Mouse (Mus musculus): ENCODE data around the gene Spen. TPM values are rescaled to one million over a fixed set of nuclear protein-coding genes. Genes with fewer than 3 reads are reported as not detected.

Gene Spen
- polyA plus RNA-seq, 1 experiment: 25.6 TPM

- TF ChIP-seq TAL1 (IDR thresholded peaks at IDR 0.05; ENCODE audit: low read length) (no peak), GATA1 (IDR thresholded peaks at IDR 0.05; ENCODE audit: low read length) (no peak)
- Histone ChIP-seq H3K36me3 (ENCODE audit: control insufficient read depth) (peaks cover 49% of the 10 kb centered on the region), H3K4me3 (replicated peaks) (no peak overlapping the region), H3K9me3 (ENCODE audit: control insufficient read depth, low read length) (peaks cover 12% of the 10 kb centered on the region), H3K27me3 (ENCODE audit: control insufficient read depth) (no peaks in the 10 kb centered on the region), H3K4me1 (ENCODE audit: control insufficient read depth) (peaks cover 18% of the 10 kb centered on the region)
Observed at GRCm38 (mm10) chr4:141502723-141503122, 35.7 kb downstream of the Spen start.

GRCm38 (mm10) chr4:141501058-141501457 lies 37.3 kb downstream of the Spen start:
- Histone ChIP-seq H3K4me3 (replicated peaks) (no peak overlapping the region), H3K4me1 (ENCODE audit: control insufficient read depth) (peaks cover 8% of the 10 kb centered on the region), H3K36me3 (ENCODE audit: control insufficient read depth) (peaks cover 63% of the 10 kb centered on the region), H3K9me3 (ENCODE audit: control insufficient read depth, low read length) (peaks cover 12% of the 10 kb centered on the region), H3K27me3 (ENCODE audit: control insufficient read depth) (no peaks in the 10 kb centered on the region)
- TF ChIP-seq TAL1 (IDR thresholded peaks at IDR 0.05; ENCODE audit: low read length): no peak
- no peak for TF ChIP-seq GATA1 (IDR thresholded peaks at IDR 0.05; ENCODE audit: low read length)

DNA sequence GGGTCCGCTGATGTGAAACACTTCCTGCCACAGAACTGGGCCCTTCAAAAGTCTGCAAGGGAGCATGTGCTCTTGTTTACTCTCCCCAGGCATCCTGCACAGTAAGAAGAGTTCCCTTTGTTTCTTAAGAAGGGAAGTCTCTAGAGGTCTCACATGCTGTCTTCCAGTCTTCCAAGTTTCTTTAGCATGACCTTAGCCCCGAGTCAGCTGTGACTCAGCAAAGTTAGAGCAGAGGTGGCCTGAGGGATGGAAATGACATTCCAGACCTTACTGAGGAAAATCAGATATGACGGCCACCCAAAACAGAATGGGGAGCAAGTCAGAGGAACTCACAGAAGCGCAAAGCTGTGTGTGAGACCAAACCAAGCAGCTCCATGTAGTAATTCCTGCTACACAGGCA lies 37.8 kb downstream of the Spen start:
- H3K27me3 ChIP-seq (ENCODE audit: control insufficient read depth): no peaks in the 10 kb centered on the region
- no peak overlapping the region for H3K4me3 ChIP-seq (replicated peaks)
- peaks cover 12% of the 10 kb centered on the region for H3K9me3 ChIP-seq (ENCODE audit: control insufficient read depth, low read length)
- no peak for TF ChIP-seq TAL1 (IDR thresholded peaks at IDR 0.05; ENCODE audit: low read length)
- H3K36me3 ChIP-seq (ENCODE audit: control insufficient read depth): peaks cover 67% of the 10 kb centered on the region
- peaks cover 8% of the 10 kb centered on the region for H3K4me1 ChIP-seq (ENCODE audit: control insufficient read depth)

GRCm38 (mm10) chr4:141488670-141489069 lies 49.7 kb downstream of the Spen start:
- H3K4me3 ChIP-seq (replicated peaks): no peak overlapping the region
- no peaks in the 10 kb centered on the region for H3K9me3 ChIP-seq (ENCODE audit: control insufficient read depth, low read length)
- H3K36me3 ChIP-seq (ENCODE audit: control insufficient read depth): peaks cover 99% of the 10 kb centered on the region
- no peaks in the 10 kb centered on the region for H3K4me1 ChIP-seq (ENCODE audit: control insufficient read depth)
- H3K27me3 ChIP-seq (ENCODE audit: control insufficient read depth): no peaks in the 10 kb centered on the region
- TF ChIP-seq TAL1 (IDR thresholded peaks at IDR 0.05; ENCODE audit: low read length): no peak
- TF ChIP-seq GATA1 (IDR thresholded peaks at IDR 0.05; ENCODE audit: low read length): no peak

GRCm38 (mm10) chr4:141487581-141487980 lies 50.8 kb downstream of the Spen start:
- TF ChIP-seq TAL1 (IDR thresholded peaks at IDR 0.05; ENCODE audit: low read length) (no peak), GATA1 (IDR thresholded peaks at IDR 0.05; ENCODE audit: low read length) (no peak)
- Histone ChIP-seq H3K9me3 (ENCODE audit: control insufficient read depth, low read length) (no peaks in the 10 kb centered on the region), H3K4me3 (replicated peaks) (no peak overlapping the region), H3K27me3 (ENCODE audit: control insufficient read depth) (no peaks in the 10 kb centered on the region), H3K4me1 (ENCODE audit: control insufficient read depth) (no peaks in the 10 kb centered on the region), H3K36me3 (ENCODE audit: control insufficient read depth) (peaks cover 99% of the 10 kb centered on the region)

DNA sequence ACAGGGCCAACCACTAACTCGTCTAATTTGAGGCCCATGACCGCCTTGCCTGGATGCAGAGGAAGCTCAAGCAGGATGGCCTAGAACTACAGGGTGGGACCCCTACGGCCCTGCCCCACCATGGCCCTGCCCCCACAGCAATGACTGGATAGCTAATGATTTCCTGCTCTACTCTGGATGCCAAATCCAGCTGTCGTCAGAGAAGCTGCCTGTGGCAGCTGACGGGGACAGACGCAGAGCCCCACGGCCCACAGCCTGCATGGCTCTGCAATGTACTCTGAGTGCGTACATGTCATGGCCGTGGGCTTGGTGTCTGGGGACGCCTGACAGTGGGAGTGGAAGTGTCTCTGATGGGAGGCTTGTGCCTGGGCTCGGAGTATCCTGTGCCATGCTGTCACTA lies 54.3 kb downstream of the Spen start:
- H3K4me3 ChIP-seq (replicated peaks): no peak overlapping the region
- TF ChIP-seq TAL1 (IDR thresholded peaks at IDR 0.05; ENCODE audit: low read length) (no peak), GATA1 (IDR thresholded peaks at IDR 0.05; ENCODE audit: low read length) (no peak)
- H3K4me1 ChIP-seq (ENCODE audit: control insufficient read depth): no peaks in the 10 kb centered on the region
- peaks cover 99% of the 10 kb centered on the region for H3K36me3 ChIP-seq (ENCODE audit: control insufficient read depth)
- H3K9me3 ChIP-seq (ENCODE audit: control insufficient read depth, low read length): peaks cover 17% of the 10 kb centered on the region
- no peaks in the 10 kb centered on the region; the same call in 1 of the 2 replicates for H3K27me3 ChIP-seq (ENCODE audit: control insufficient read depth)

GRCm38 (mm10) chr4:141479411-141479810 lies 59.0 kb downstream of the Spen start:
- TF ChIP-seq TAL1 (IDR thresholded peaks at IDR 0.05; ENCODE audit: low read length) (no peak), GATA1 (IDR thresholded peaks at IDR 0.05; ENCODE audit: low read length) (no peak)
- Histone ChIP-seq H3K27me3 (ENCODE audit: control insufficient read depth) (no peaks in the 10 kb centered on the region; the same call in 1 of the 2 replicates), H3K4me1 (ENCODE audit: control insufficient read depth) (no peaks in the 10 kb centered on the region), H3K36me3 (ENCODE audit: control insufficient read depth) (peaks cover 99% of the 10 kb centered on the region), H3K4me3 (replicated peaks) (no peak overlapping the region), H3K9me3 (ENCODE audit: control insufficient read depth, low read length) (peaks cover 63% of the 10 kb centered on the region)

DNA sequence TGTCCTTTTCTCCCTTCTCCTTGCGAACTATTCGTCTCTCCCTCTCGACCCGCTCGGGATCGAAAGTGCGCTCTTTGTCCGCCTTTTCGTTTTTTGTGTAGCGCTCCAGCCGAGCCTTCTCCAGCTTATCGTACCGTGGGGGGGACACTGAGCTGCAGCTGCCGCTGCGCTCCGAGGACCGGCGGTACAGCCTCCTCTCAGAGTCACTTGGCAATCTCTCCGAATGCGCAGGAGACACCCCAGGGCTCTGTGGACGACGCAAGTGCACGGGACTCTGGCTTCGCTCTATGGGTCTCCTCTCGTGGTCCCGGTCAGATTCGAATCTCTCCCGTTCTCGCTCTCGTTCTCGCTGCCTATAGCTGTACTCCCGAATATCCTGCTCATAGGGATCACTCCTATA lies 59.6 kb downstream of the Spen start:
- Histone ChIP-seq H3K36me3 (ENCODE audit: control insufficient read depth) (peaks cover 99% of the 10 kb centered on the region), H3K4me3 (replicated peaks) (no peak overlapping the region), H3K4me1 (ENCODE audit: control insufficient read depth) (no peaks in the 10 kb centered on the region), H3K9me3 (ENCODE audit: control insufficient read depth, low read length) (peaks cover 69% of the 10 kb centered on the region), H3K27me3 (ENCODE audit: control insufficient read depth) (no peaks in the 10 kb centered on the region; the same call in 1 of the 2 replicates)
- no peak for TF ChIP-seq GATA1 (IDR thresholded peaks at IDR 0.05; ENCODE audit: low read length)

DNA sequence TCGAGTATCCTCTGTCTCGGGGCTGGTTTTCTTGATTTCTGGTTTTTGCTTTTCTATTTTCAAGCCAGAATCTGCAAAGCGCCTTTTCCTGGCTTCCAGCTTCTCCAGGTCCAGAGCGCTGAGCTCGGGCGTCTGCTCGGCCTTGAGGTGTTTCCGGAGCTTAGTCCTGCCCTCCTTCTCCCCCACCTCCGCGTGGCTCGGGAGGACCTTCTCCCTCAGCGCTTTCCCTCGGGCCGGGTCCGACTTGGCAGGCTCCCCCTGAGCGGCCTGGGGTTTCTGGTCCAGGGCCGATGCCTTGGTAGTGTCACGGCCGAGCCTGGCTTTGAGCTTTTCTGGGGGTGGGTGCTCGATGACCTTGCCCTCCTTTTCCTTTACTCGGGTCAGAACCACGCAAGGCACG lies 60.2 kb downstream of the Spen start:
- Histone ChIP-seq H3K4me3 (replicated peaks) (no peak overlapping the region), H3K27me3 (ENCODE audit: control insufficient read depth) (no peaks in the 10 kb centered on the region; the same call in 1 of the 2 replicates), H3K9me3 (ENCODE audit: control insufficient read depth, low read length) (peaks cover 75% of the 10 kb centered on the region), H3K36me3 (ENCODE audit: control insufficient read depth) (peaks cover 99% of the 10 kb centered on the region), H3K4me1 (ENCODE audit: control insufficient read depth) (no peaks in the 10 kb centered on the region)
- TF ChIP-seq GATA1 (IDR thresholded peaks at IDR 0.05; ENCODE audit: low read length): no peak

DNA sequence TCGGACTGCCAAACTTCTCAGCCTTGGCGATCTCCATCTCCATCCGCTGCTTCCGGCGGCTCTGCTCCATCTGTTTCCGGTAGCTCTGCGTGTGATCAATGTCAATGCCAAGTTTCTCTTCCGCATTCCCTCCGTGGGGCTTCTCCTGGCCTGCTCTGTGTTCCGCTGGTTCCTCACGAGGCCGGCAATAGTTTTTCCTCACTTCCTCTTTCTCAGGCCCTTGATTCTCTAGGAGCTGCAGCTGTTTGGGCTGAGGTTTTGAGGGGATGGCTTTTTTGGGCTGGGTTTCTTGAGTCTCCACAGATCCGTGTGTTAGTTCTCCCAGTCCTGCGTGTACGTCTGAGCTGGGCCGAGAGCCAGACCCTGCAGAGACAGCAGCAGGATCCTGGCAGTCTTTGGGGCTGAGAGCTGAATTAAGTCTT lies 60.7 kb downstream of the Spen start:
- Histone ChIP-seq H3K4me1 (ENCODE audit: control insufficient read depth) (no peaks in the 10 kb centered on the region), H3K36me3 (ENCODE audit: control insufficient read depth) (peaks cover 99% of the 10 kb centered on the region), H3K4me3 (replicated peaks) (no peak overlapping the region), H3K9me3 (ENCODE audit: control insufficient read depth, low read length) (peaks cover 80% of the 10 kb centered on the region), H3K27me3 (ENCODE audit: control insufficient read depth) (no peaks in the 10 kb centered on the region; the same call in 1 of the 2 replicates)
- TF ChIP-seq TAL1 (IDR thresholded peaks at IDR 0.05; ENCODE audit: low read length): no peak
- TF ChIP-seq GATA1 (IDR thresholded peaks at IDR 0.05; ENCODE audit: low read length): no peak
